Comparison of ENCODE assay signal across 14 mouse cellular contexts in genomic region chr6:142746765-142747164, GRCm38 (mm10). TPM values are rescaled to one million over a fixed set of nuclear protein-coding genes. Genes with fewer than 3 reads are reported as not detected.
DNase-seq lines count a peak whose midpoint lies in the region; ATAC-seq and TF ChIP-seq lines count a peak whose summit lies in the region.
"Had no signal": no experiment of that assay in that cellular context is flagged by ENCODE, and none has a peak within 500 bp of the region (broad histone marks: within the 10 kb centered on the region; RNA-seq: fewer than 3 reads in every experiment).

No protein-coding gene starts in this region.

- H3K4me2 ChIP-seq in intestine, embryonic 15.5 days (replicated peaks) = peak overlapping the region; percentile 5
- H3K4me2 ChIP-seq in hindbrain, embryonic 14.5 days (replicated peaks) = no peak overlapping the region
- H3K4me2 ChIP-seq: forebrain, embryonic 15.5 days had no signal

- no peaks in the 10 kb centered on the region for H3K9me3 ChIP-seq in heart, embryonic 10.5 days
- no peaks in the 10 kb centered on the region for H3K9me3 ChIP-seq in MEL (replicated peaks; ENCODE audit: insufficient read depth, low read length)
- no peaks in the 10 kb centered on the region for H3K9me3 ChIP-seq in intestine, embryonic 15.5 days
- H3K9me3 ChIP-seq in hindbrain, embryonic 14.5 days (ENCODE audit: control insufficient read depth, low read length) = no peaks in the 10 kb centered on the region
- H3K9me3 ChIP-seq: forebrain, embryonic 15.5 days had no signal

- no peak overlapping the region for H3K4me3 ChIP-seq in heart, embryonic 10.5 days
- peak overlapping the region in 1 of 2 experiments; percentile 8; a peak in 1 of 4 replicates for H3K4me3 ChIP-seq in MEL (ENCODE audit: control insufficient read depth in 1 of 2, insufficient read depth in 1 of 2, low read depth in 2 of 2, low read length in 2 of 2)
- no peak overlapping the region for H3K4me3 ChIP-seq in intestine, embryonic 15.5 days (replicated peaks)
- H3K4me3 ChIP-seq in cerebellum, adult 2 months (replicated peaks; ENCODE audit: insufficient read depth, low read depth, low read length) = no peak overlapping the region
- H3K4me3 ChIP-seq in hindbrain, embryonic 14.5 days (replicated peaks; ENCODE audit: low read length) = no peak overlapping the region
- H3K4me3 ChIP-seq: forebrain, embryonic 15.5 days; megakaryocyte, embryonic 14.5 days had no signal

- no peaks in the 10 kb centered on the region for H3K36me3 ChIP-seq in heart, embryonic 10.5 days
- peaks cover 0 to 16% of the 10 kb centered on the region in 2 experiments; a peak in 2 of 4 replicates for H3K36me3 ChIP-seq in MEL (ENCODE audit: control insufficient read depth in 1 of 2, insufficient read depth in 2 of 2, low read length in 2 of 2)
- H3K36me3 ChIP-seq in intestine, embryonic 15.5 days = no peaks in the 10 kb centered on the region
- no peaks in the 10 kb centered on the region for H3K36me3 ChIP-seq in hindbrain, embryonic 14.5 days (replicated peaks; ENCODE audit: control insufficient read depth, insufficient read depth)
- H3K36me3 ChIP-seq: forebrain, embryonic 15.5 days had no signal

- intact Hi-C loops in heart, postnatal 25 days (cut with DNase I) = no loop called here

- H3K27me3 ChIP-seq in heart, embryonic 10.5 days (ENCODE audit: insufficient read depth, poor library complexity, severe bottlenecking) = no peaks in the 10 kb centered on the region
- no peaks in the 10 kb centered on the region for H3K27me3 ChIP-seq in MEL (ENCODE audit: control insufficient read depth in 1 of 2, insufficient read depth in 2 of 2, low read length in 2 of 2)
- no peaks in the 10 kb centered on the region for H3K27me3 ChIP-seq in intestine, embryonic 15.5 days (replicated peaks)
- no peaks in the 10 kb centered on the region for H3K27me3 ChIP-seq in cerebellum, adult 2 months (ENCODE audit: control insufficient read depth, insufficient read depth, low read length)
- H3K27me3 ChIP-seq in hindbrain, embryonic 14.5 days (ENCODE audit: control insufficient read depth, insufficient read depth, low read length) = no peaks in the 10 kb centered on the region
- H3K27me3 ChIP-seq: forebrain, embryonic 15.5 days; megakaryocyte, embryonic 14.5 days had no signal

- no peak for ATAC-seq in intestine, embryonic 15.5 days
- ATAC-seq in megakaryocyte, adult 5-6 weeks (ENCODE audit: poor library complexity, severe bottlenecking) = peak; percentile 86
- no peak for ATAC-seq in hindbrain, embryonic 14.5 days (ENCODE audit: low FRiP score)
- ATAC-seq: forebrain, embryonic 15.5 days; hindbrain, postnatal 0 days had no signal

- no peak for TF ChIP-seq POLR2A in MEL (IDR thresholded peaks at IDR 0.05; ENCODE audit: control insufficient read depth in 1 of 2, insufficient read depth in 1 of 2, low read depth in 1 of 2, low read length in 2 of 2, poor library complexity in 1 of 2)
- no peak for TF ChIP-seq POLR2A in cerebellum, adult 2 months (IDR thresholded peaks at IDR 0.05; ENCODE audit: borderline replicate concordance, insufficient read depth, low read length)

- no peak for DNase-seq in heart, embryonic 10.5 days (ENCODE audit: low spot score)
- no peak for DNase-seq in heart, postnatal 25 days (ENCODE audit: low spot score)
- DNase-seq in MEL (ENCODE audit: low read depth, low spot score) = peak; percentile 41
- DNase-seq in cerebellum, adult 2 months = no peak
- DNase-seq in hindbrain, embryonic 14.5 days (ENCODE audit: low spot score) = no peak
- no peak for DNase-seq in kidney, postnatal 4 days
- DNase-seq: adrenal gland, adult 2 months; heart, adult 18-20 months; kidney, postnatal 14 days had no signal

- no peak for TF ChIP-seq CTCF in MEL (IDR thresholded peaks at IDR 0.05 in 2 of 3, conservative IDR thresholded peaks at IDR 0.05 in 1 of 3; ENCODE audit: control insufficient read depth in 1 of 3, insufficient read depth in 1 of 3, low read depth in 2 of 3, low read length in 3 of 3, poor library complexity in 1 of 3, severe bottlenecking in 1 of 3)
- TF ChIP-seq CTCF in cerebellum, adult 2 months (IDR thresholded peaks at IDR 0.05; ENCODE audit: borderline replicate concordance, insufficient read depth, low read depth, low read length) = no peak

- H3K27ac ChIP-seq in heart, embryonic 10.5 days = peak overlapping the region; percentile 64
- H3K27ac ChIP-seq in MEL (ENCODE audit: control insufficient read depth, low read depth, low read length) = no peak overlapping the region
- peak overlapping the region; percentile 59 for H3K27ac ChIP-seq in intestine, embryonic 15.5 days
- no peak overlapping the region for H3K27ac ChIP-seq in cerebellum, adult 2 months (ENCODE audit: insufficient read depth, low read length)
- H3K27ac ChIP-seq in hindbrain, embryonic 14.5 days = no peak overlapping the region
- H3K27ac ChIP-seq: forebrain, embryonic 15.5 days; hindbrain, postnatal 0 days had no signal

- no peak overlapping the region for H3K9ac ChIP-seq in MEL (ENCODE audit: control insufficient read depth, low read depth, low read length, poor library complexity, severe bottlenecking)
- no peak overlapping the region for H3K9ac ChIP-seq in intestine, embryonic 15.5 days
- H3K9ac ChIP-seq in hindbrain, embryonic 14.5 days = no peak overlapping the region
- H3K9ac ChIP-seq: forebrain, embryonic 15.5 days had no signal

- H3K79me2 ChIP-seq in MEL (ENCODE audit: control insufficient read depth, insufficient read depth, low read length, poor library complexity) = no peaks in the 10 kb centered on the region

- no peak for TF ChIP-seq RAD21 in MEL (IDR thresholded peaks at IDR 0.05; ENCODE audit: low read depth, low read length)

- H3K4me1 ChIP-seq in heart, embryonic 10.5 days = peaks cover 13% of the 10 kb centered on the region; the same call in 1 of the 2 replicates
- H3K4me1 ChIP-seq in MEL (ENCODE audit: control insufficient read depth in 1 of 2, insufficient read depth in 2 of 2, low read length in 2 of 2) = peaks cover 7 to 14% of the 10 kb centered on the region in 2 experiments
- H3K4me1 ChIP-seq in intestine, embryonic 15.5 days (replicated peaks) = no peaks in the 10 kb centered on the region; the same call in 1 of the 2 replicates
- H3K4me1 ChIP-seq in cerebellum, adult 2 months (ENCODE audit: control insufficient read depth, insufficient read depth, low read length) = no peaks in the 10 kb centered on the region
- H3K4me1 ChIP-seq in hindbrain, embryonic 14.5 days (replicated peaks; ENCODE audit: control insufficient read depth, insufficient read depth, low read length) = no peaks in the 10 kb centered on the region
- H3K4me1 ChIP-seq: forebrain, embryonic 15.5 days had no signal

- WGBS in heart, embryonic 10.5 days = 66% methylated on average over 7 of the region's 7 CpGs
- 37% methylated on average over 7 of the region's 7 CpGs for WGBS in intestine, embryonic 15.5 days
- 80% methylated on average over 7 of the region's 7 CpGs for WGBS in cerebellum, adult 2 months
- 89% methylated on average over 7 of the region's 7 CpGs for WGBS in hindbrain, embryonic 14.5 days

- TF ChIP-seq EP300 in MEL (IDR thresholded peaks at IDR 0.05; ENCODE audit: low read depth in 1 of 2, low read length in 2 of 2) = no peak

TF ChIP-seq in MEL, 35 proteins besides CTCF, POLR2A, EP300 and RAD21:
- TF ChIP-seq POLR2AphosphoS5 (IDR thresholded peaks at IDR 0.05; ENCODE audit: borderline replicate concordance, low read depth, low read length) = no peak
- TF ChIP-seq SIN3A (IDR thresholded peaks at IDR 0.05; ENCODE audit: low read length) = 0 out of 2 replicates have a peak, but pooled peaks have one; percentile 7

RNA-seq across cellular contexts. Expression of gene Cmas, which starts 9.7 kb away (rescaled TPM):
- polyA plus RNA-seq in heart, embryonic 10.5 days (2016; fragmentation: Nextera tagmentation; extraction: Ambion mirVana) = 100 and 105 TPM in 2 replicates
- total RNA-seq in heart, postnatal 25 days (2021) = 10 to 100 TPM; 33.5 to 34.8 TPM
- 29.4 and 44.6 TPM in 2 replicates for total RNA-seq in MEL (2012; rRNA removed)
- polyA plus RNA-seq in MEL (2012; ENCODE audit: insufficient read depth in 1 of 2, insufficient read length in 2 of 2, low read depth in 1 of 2, low replicate concordance in 2 of 2, missing spikeins in 1 of 2) = 10 to 100 TPM in 1 of 2 experiments, not detected in 1; 55.0 TPM
- polyA plus RNA-seq in intestine, embryonic 15.5 days (2015; fragmentation: Nextera tagmentation; extraction: Ambion mirVana) = 135 and 141 TPM in 2 replicates
- total RNA-seq in megakaryocyte, adult 5-6 weeks (2015) = 56.1 and 60.6 TPM in 2 replicates
- 52.7 and 60.0 TPM in 2 replicates for total RNA-seq in megakaryocyte, adult 5-6 weeks (2017)
- polyA plus RNA-seq in cerebellum, adult 2 months (2012; rRNA removed) = 84.3 and 90.4 TPM in 2 replicates
- polyA plus RNA-seq in hindbrain, embryonic 14.5 days (2014; fragmentation: Nextera tagmentation; extraction: Ambion mirVana) = 202 and 219 TPM in 2 replicates

RNA-seq across cellular contexts. Expression of gene Abcc9, which starts 44.6 kb away (rescaled TPM):
- 11.2 and 25.6 TPM in 2 replicates for polyA plus RNA-seq in heart, embryonic 10.5 days (2016; fragmentation: Nextera tagmentation; extraction: Ambion mirVana)
- total RNA-seq in heart, postnatal 25 days (2021) = 100 to 1,000 TPM; 215 to 223 TPM
- not detected in 2 replicates for total RNA-seq in MEL (2012; rRNA removed)
- not detected for polyA plus RNA-seq in MEL (2012; ENCODE audit: insufficient read depth in 1 of 2, insufficient read length in 2 of 2, low read depth in 1 of 2, low replicate concordance in 2 of 2, missing spikeins in 1 of 2)
- polyA plus RNA-seq in intestine, embryonic 15.5 days (2015; fragmentation: Nextera tagmentation; extraction: Ambion mirVana) = 9.6 and 10.0 TPM in 2 replicates
- total RNA-seq in megakaryocyte, adult 5-6 weeks (2015) = not detected in 2 replicates
- total RNA-seq in megakaryocyte, adult 5-6 weeks (2017) = 0.11 TPM in 1 of 2 replicates, not detected in the other
- 3.3 and 3.6 TPM in 2 replicates for polyA plus RNA-seq in cerebellum, adult 2 months (2012; rRNA removed)
- 4.6 and 4.9 TPM in 2 replicates for polyA plus RNA-seq in hindbrain, embryonic 14.5 days (2014; fragmentation: Nextera tagmentation; extraction: Ambion mirVana)

RNA-seq across cellular contexts. Expression of gene Sult6b2, which starts 57.5 kb away (rescaled TPM):
- polyA plus RNA-seq in heart, embryonic 10.5 days (2016; fragmentation: Nextera tagmentation; extraction: Ambion mirVana) = 0.06 TPM in 1 of 2 replicates, not detected in the other
- under 1 TPM in 1 of 2 experiments, not detected in 1; 0.23 TPM for total RNA-seq in heart, postnatal 25 days (2021)
- not detected in 2 replicates for total RNA-seq in MEL (2012; rRNA removed)
- polyA plus RNA-seq in MEL (2012; ENCODE audit: insufficient read depth in 1 of 2, insufficient read length in 2 of 2, low read depth in 1 of 2, low replicate concordance in 2 of 2, missing spikeins in 1 of 2) = under 1 TPM in 1 of 2 experiments, not detected in 1; 0.07 TPM
- polyA plus RNA-seq in intestine, embryonic 15.5 days (2015; fragmentation: Nextera tagmentation; extraction: Ambion mirVana) = 20.9 and 24.9 TPM in 2 replicates
- total RNA-seq in megakaryocyte, adult 5-6 weeks (2015) = not detected in 2 replicates
- not detected in 2 replicates for total RNA-seq in megakaryocyte, adult 5-6 weeks (2017)
- polyA plus RNA-seq in cerebellum, adult 2 months (2012; rRNA removed) = 0.38 and 0.44 TPM in 2 replicates
- polyA plus RNA-seq in hindbrain, embryonic 14.5 days (2014; fragmentation: Nextera tagmentation; extraction: Ambion mirVana) = not detected in 2 replicates
- total RNA-seq: adrenal gland, adult 2 months; heart, adult 18-20 months; hindbrain, postnatal 0 days had no signal
- polyA plus RNA-seq: adrenal gland, adult 2 months had no signal

Comparison
In these comparisons a context has a peak if more than half of its experiments do, and no peak if none do; other contexts are left out.
1. H3K27ac ChIP-seq: peak in heart, embryonic 10.5 days (single experiment) and intestine, embryonic 15.5 days (single experiment); none in MEL (single experiment), cerebellum, adult 2 months (single experiment) and hindbrain, embryonic 14.5 days (single experiment).
2. RNA of gene Sult6b2, which starts 57.5 kb away (polyA plus RNA-seq): 20.9 to 24.9 TPM in intestine, embryonic 15.5 days; 0.38 to 0.44 TPM in cerebellum, adult 2 months, not detected in hindbrain, embryonic 14.5 days, 0.07 TPM in MEL and 0.06 TPM in heart, embryonic 10.5 days; every median in the first group is over 10 times any median in the second.